Mouse (Mus musculus): ENCODE results near the gene Cep68.
"Not testable (repeated sequence)": the region's sequence is repeated elsewhere in the genome, so short reads cannot be mapped to it uniquely, and the experiment has no call there.

Gene Cep68

DNA sequence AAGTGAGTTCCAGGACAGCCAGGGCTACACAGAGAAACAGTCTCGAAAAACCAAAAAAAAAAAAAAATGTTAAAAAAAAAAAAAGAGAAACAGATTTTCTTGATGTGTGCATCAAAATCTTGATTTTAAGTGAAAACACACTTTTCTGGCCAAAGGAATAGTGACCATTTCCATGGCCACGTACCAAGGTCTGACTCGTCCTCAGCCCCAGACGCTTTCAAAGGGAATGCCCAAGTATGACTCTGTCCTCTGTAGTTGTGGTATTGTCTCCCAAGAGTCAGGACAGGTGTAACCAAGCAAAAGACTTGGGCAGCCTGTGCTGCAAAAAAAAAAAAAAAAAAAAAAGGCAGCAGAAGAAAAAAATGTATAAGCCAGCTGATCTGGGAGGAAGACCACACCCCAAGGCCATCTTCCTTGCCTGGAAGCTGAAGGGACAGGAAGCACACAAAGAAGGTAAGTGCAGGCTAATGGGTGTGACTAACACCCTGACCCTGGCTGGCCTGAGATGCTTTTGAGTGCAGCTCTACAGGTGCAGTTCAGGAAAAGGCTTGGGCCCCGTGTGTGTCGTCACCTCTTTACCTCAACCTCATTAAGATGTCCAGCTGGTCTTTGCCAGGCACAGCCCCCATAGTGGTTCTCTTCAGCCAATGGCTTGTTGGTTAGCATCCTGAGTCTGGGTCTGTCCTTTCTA, 6.7 kb downstream of the Cep68 start:
- DNase-seq (ENCODE audit: low read depth, low spot score) = no peak

DNA sequence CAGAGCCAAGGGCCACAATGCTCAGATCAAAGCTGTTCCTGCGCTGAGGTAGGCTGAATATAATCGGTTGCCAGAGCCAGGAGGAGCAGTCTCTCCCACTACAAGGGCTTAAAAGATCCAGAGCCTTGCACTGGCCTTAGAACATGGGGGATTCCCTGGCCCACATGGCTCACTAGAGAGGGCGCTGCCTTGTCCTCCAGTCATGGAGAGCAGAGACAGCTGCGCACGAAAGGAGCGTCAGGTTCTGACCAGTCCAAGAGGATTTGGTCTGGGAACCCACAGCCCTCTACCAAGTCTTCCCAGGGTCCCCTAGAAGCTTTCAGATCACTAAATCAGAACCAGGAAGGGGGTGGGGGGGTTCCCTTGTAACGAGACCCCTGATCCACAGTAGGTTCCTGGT, 7.9 kb downstream of the Cep68 start:
- no peak for DNase-seq (ENCODE audit: low read depth, low spot score)

DNA sequence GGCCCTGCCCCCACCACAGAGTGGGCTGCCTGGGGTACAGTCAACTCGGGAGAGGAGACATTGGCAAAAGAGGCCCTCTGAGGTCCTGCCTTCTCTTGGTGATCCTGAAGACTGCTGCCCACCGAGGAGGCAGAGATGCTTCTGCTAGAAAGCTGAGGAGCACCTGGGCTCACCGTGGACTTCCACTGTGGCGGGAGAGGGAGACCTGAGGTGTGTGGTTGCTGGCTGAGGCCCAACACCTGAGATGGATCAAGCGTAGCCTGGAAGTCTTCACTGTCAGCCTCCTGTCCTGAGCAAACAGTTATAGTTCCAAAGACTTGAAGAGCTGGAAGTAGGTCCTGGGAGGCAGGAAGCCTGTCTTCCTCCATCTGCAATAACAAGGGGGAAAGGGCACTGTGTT, 8.9 kb downstream of the Cep68 start:
- no peak for DNase-seq (ENCODE audit: low read depth, low spot score)

DNA sequence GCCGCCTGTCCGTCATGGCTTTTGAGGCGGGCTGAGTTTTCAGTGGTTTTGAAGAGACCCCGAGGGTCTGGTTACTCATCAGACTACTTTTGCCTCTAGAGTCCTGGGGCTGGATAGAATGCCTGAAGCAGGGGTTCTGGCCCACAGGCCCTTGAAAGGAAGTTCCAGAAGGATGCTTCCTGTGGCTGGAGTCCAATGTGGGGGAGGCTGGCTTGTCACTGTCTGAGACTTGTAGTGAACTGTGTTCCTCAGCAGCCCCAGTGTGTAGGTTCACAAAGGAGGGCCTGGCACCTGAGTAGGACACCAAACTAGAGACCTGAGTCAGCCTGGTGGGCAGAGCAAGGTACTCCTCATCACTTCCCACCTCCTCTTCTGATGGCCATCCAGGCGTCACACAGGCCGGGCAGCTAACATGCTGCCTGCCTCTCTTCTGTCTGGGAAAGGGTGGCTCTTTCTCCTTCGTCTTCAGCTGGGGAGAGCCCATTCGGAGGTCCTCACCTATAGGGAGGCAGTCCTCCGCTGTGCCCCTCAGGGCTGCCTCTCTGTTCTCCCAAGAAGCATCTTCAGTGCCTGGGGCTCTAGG, 9.9 kb downstream of the Cep68 start:
- DNase-seq (ENCODE audit: low read depth, low spot score) = no peak

DNA sequence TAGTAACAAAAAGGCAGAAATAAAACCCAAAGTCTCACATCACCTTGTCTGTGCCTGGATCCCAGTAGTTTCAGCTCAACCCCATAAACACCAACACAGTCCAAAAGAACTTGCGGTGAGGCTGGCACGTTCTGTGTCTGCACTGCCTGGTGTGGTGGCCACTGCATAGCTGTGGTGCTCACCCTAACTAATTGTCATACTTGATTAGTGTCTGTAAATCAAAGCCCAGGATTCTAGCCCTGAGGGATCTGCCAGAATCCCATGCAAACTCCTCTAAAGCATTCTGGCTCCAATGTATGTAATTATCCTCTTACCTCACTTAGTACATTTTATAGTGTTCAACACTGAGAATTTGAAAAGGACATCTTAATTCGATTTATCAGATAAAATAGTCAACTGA, 11.3 kb downstream of the Cep68 start:
- DNase-seq (ENCODE audit: low read depth, low spot score) = no peak

DNA sequence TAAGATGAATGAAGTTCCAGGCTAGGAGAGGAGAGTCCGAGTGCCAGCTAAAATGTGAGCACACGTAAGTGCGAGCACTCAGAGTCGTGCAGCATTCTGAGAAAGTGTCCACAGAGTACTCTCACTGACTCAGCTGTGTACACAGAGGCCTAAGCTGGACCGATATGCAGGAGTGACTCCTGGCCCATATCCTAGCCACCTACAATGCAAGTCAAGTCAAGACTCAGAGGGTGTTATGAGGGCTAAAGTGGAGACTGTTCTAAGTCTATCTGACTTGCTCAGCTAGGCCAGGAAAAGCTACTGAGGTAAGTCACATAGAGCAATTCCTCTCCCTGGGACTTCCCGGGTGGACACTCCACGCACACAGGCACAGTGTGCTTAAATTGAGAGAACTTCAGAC, 12.2 kb downstream of the Cep68 start:
- no peak for DNase-seq (ENCODE audit: low read depth, low spot score)

DNA sequence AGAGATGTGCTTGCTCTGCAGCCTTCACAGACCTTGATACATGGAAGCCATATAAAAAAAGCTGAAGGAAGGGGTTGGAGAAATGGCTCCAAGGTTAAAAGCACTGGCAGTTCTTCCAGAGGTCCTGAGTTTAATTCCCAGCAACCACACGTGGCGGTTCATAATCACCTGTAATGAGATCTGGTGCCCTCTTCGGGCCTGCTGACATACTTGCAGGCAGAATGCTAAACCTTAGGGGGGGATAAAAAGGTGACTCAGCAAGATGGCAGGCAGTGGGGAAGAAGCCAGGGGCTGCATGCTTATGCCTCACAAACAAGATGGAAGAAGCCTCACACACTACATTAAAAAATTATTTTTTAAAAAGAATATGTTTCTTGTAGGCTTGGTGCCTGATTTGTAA, 15.0 kb downstream of the Cep68 start:
- DNase-seq (ENCODE audit: low read depth, low spot score) = no peak

DNA sequence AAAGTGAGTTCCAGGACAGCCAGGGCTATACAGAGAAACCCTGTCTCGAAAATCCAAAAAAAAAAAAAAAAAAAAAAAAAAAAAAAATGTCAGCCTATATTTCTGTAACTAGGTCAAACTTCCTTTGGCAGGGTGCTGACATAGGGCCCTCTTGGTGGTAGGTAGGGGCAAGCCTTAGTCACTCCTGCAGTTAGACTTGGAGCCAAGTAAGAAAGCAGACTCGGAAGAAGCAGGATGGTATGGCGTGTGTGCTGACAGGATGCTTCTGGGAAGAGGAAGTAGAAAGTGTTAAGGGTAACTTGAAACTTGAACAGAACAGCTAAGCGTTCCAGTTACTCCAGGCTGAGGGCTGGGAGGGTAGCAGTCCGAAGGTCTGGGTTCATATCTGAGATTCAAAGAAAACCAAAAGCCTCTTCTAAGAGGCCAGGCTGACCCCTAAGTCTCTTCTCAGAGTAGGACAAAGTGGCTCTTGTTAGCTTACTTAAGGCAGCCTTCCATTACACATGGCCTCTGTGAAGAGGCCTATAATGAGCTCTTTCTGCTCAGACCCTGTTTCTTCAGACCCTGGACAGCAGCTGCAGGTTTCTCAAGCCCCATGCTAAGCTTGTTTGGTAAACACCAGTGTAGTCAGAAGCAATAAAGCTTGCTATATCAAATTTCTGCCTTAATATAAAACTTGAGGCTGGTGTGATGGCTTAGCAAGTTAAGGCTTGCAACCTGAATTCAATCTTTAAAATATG, 17.0 kb downstream of the Cep68 start:
- no peak for DNase-seq (ENCODE audit: low read depth, low spot score)

DNA sequence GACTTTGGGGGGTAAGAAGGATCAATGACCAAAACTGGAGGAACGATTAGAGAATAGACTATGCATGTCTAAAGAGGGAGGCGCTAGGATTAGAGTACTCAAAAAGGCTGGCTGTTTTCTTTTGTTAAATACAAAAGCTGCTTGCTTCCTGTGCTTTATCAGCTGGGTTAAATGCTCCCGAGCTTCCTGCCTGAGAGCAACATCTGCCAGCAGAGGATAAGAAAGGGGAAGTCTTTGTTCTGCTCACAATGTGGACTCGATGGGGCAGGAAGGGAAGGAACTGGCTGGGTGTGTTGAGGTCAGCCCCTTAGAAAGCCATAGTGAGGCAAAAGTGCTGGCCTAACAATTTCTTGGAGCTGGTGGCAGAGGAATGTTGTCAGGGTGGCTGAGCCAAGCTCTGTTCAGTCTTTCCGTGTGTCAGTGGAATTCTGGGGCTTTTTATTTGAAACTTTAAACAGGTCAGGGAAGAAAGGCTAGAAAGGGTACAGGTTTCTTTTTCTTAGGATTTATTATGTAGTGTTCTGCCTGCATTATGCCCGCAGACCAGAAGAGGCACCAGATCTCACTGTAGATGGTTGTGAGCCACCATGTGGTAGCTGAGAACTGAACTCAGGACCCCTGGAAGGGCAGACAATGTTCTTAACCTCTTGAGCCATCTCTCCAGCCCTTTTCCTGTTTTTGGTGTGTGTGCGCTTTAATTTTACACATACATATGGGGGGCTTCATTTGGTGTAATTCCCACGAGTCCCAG, 17.9 kb downstream of the Cep68 start:
- no peak for DNase-seq (ENCODE audit: low read depth, low spot score)

DNA sequence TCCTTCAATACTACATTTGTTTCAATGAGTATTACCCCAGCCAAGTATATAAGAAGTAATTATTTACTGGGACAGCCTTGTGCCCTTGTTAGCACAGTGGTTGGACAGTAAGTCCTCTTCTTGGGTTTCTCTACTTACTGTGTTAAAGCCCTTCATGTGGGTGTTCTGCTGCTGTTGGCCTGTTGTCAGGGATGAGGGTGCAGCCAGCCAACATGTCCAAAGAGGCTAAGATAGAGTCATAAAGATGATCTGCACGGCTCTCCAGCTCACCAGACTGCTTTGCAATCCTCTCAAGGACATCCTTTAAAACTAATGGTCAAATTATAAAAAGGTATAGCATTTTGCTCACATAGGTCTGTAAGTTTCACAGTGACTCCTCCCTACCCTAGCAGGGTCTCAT, 18.9 kb downstream of the Cep68 start:
- DNase-seq (ENCODE audit: low read depth, low spot score) = no peak

DNA sequence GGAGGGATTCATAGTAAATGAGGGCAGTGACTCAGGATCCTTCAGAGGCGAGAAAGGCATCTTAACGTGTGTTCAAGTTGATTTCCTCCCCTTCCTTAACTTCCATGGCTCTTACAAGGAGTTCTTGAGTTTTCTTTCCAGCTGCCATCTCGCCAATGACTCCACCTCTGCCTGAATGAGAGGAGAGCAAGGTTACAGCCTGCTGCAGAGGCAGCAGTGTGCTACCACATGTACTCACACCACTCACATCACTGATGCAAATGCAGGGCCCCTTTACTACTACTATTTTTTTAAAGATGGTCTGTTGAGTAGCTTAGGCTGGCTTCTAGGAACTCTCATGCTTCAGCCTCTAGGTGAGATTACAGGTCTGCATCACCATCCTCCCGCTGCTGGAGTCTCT, 19.9 kb downstream of the Cep68 start:
- DNase-seq (ENCODE audit: low read depth, low spot score) = no peak

DNA sequence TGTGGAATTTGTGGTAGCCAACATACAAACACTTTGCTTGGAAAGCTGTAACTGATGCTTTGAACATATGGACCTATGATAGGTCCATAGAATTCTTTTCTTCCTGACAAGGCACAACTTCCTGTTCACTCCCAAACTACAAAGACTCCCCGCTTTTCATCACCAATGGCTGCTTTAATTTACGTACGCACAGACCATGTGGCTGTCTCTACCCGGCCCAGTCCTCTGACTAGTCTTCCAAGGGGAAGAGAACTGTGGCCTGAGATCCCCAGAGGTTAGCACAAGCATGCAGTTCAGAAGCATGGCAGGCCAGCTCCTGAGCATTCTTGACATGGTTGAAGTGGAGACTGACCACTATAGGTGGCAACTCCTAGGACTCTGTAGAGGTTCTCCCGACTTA, 20.6 kb downstream of the Cep68 start:
- no peak for DNase-seq (ENCODE audit: low read depth, low spot score)

DNA sequence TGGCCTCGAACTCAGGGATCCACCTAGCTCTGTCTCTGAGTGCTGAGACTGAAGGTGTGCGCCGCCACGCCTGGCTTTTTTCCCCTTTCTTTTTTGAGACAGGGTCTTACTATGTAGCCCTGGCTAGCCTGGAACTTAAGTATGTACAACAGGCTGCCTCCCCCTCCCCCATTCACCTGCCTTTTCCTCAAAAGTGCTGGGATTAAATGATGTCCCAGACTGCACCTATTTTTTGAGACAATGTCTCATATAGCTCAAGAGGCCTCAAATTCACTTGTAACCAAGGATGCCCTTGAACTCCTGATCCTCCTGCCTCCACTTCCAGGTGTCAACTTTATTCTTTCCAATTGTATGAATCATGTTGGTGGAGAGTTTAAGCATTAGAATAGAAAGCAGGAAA, 23.3 kb downstream of the Cep68 start:
- no peak for DNase-seq (ENCODE audit: low read depth, low spot score)

DNA sequence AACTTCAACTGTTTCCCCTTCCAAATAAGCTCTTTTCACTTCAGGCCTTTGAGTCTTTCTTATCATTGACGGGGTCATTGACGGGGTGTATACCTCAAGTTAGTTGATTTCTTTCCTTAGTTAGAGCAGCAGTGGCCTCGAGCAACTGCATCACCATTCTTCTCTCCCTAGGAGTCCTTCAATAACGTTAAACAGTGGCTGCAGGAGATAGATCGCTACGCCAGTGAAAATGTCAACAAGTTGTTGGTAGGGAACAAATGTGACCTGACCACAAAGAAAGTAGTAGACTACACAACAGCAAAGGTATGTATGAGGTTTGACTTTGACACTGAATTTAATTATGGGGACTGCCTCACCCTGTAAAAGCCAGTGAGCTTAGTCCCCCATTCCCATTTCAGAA, 25.0 kb downstream of the Cep68 start:
- no peak for DNase-seq (ENCODE audit: low read depth, low spot score)

DNA sequence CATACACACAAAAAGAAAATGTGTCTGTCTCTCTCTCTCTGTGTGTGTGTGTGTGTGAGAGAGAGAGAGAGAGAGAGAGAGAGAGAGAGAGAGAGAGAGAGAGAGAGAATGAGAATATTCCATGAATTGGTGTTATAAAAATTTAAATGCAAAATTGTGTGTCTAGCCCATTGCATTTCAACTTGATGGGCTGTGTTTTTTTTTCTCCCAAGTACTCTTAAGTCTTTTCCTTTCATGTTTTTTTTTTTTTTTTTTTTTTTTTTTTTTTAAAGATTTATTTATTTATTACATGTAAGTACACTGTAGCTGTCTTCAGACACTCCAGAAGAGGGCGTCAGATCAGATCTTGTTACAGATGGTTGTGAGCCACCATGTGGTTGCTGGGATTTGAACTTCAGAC, 27.6 kb downstream of the Cep68 start:
- DNase-seq (ENCODE audit: low read depth, low spot score) = not testable (repeated sequence)

DNA sequence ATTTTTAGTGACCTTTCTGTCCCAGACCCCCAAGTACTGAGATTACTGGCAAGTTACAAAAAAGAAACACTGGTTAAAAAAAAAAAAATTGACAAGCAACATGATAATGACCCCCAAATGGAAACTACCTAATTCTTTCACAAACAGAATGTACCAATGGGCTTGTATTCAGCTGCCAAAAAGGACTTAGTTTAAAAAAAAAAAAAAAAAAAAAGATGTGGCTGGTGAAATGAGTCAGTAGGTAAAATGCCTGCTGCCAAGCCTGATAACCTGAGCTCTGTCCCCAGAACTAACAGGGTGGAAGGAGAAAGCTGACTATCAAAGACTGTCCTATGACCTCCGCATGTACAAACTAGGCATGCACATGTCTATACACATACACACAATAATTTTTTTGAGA, 32.0 kb downstream of the Cep68 start:
- no peak for DNase-seq (ENCODE audit: low read depth, low spot score)

DNA sequence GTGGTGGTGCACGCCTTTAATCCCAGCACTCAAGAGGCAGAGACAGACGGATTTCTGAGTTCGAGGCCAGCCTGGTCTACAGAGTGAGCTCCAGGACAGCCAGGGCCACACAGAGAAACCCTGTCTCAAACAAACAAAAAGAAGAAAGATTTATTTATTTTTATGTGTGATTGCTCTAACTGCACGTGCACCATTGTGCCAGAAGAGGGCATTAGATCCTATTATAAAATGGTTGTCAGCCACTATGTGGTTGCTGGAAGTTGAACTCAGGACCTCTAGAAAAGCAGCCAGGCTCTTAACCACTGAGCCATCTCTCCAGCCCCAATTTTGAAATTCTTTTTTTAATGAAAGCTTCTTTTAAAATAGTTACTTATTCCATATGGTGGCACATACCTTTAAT, 32.8 kb downstream of the Cep68 start:
- DNase-seq (ENCODE audit: low read depth, low spot score) = no peak

DNA sequence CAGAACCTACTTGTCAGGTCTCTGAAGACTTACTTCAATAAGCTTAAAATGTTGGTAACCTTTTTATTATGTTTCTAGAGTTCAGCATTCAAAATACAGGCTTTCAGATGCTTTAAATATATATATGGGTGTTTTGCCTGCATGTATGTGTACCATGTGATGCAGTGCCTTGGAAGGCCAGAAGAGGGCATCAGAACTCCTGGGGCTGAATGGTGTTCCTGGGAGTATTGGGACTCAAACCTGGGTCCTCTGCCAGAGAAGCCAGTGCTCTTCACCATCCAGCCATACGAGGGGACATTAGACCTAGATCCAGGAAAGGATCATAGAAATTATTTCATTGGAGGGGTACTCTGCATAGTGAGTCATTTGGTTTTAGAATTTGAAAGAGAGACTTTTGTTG, 34.5 kb downstream of the Cep68 start:
- DNase-seq (ENCODE audit: low read depth, low spot score) = no peak

DNA sequence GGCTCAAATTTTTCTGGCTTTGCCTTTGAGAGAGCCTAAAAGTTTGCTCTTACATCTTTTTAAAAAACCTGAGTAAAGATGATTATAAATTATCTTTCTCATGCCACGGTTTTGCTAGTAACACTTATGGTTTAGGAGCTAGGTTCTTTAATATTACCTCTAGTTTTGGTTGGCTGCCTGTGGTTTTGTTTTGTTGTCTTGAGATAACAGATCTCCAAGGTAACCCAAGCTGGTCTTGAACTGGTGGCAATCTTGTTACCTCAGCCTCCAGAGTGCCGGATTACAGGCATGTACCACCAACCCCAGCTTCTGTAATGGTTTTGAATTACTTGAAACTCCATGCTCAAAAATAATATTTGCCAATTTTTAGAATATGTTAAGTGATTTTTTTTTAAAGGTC, 37.4 kb downstream of the Cep68 start:
- DNase-seq (ENCODE audit: low read depth, low spot score) = no peak

DNA sequence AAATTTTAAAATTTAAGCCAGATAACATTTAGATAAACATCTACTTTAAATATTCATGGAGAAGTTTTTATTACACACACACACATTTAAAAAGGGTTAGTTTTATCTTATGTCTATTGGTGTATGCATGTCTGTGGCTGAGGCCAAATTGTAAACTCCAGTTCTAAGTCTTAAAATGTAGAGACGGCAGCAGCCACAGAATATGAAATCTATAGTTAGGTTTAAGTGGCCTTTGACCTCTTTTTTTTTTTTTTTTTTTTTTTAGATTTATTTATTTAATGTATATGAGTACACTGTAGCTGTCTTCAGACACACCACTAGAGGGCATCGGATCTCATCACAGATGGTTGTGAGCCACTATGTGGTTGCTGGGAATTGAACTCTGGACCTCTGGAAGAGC, 41.6 kb downstream of the Cep68 start:
- DNase-seq (ENCODE audit: low read depth, low spot score) = no peak

DNA sequence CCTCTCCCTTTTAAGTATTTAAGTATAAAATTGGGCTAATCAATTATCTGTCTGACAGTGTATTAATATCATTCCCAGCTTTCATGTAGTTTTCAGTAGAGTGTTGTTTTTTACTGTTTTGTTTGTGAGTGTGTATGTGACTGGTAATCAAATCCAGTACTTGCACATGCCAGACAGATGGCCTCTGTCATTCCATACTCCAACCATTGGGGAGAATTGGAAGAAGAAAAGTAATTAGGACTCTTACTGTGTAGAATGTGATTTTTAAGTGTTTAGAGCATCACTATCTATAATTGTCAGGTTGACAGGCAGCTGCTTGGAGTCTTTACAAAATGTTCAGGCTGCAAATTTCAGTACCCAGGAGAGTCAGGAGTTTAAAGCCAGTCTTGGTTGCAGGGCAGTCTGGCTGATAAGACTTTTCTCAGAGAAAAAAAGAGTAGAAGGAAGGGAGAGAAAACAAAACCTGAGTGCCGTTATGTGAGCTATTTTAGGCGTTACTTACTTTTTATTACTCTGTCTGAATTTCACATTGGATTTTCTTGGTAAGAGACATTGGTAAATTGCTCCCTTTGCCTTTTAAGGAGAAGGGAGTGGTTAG, 42.5 kb downstream of the Cep68 start:
- DNase-seq (ENCODE audit: low read depth, low spot score) = no peak

DNA sequence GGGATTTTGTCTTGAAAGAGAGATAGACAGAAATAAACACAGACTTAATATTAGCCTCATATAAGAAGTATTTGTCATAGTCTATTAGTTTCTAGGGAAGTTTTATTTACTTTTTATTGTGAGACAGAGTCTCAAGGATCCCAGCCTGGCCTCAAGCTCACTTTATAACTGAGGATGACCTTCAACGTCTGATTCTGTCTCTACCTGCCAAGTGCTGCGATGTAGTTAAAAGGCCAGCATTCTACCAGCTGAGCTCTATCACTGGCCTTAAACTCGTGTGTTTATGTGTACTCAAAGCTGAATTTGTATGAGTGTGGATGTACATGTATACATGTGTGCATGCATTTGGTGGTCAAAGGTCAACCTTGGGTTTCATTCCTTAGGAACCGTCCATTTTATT, 43.7 kb downstream of the Cep68 start:
- DNase-seq (ENCODE audit: low read depth, low spot score) = no peak
